Mouse (Mus musculus): ENCODE measurements around the gene Rbm5.
A peak's percentile ranks its signal among the peaks of the same experiment; 100 is the strongest.

The Rbm5 gene

DNA sequence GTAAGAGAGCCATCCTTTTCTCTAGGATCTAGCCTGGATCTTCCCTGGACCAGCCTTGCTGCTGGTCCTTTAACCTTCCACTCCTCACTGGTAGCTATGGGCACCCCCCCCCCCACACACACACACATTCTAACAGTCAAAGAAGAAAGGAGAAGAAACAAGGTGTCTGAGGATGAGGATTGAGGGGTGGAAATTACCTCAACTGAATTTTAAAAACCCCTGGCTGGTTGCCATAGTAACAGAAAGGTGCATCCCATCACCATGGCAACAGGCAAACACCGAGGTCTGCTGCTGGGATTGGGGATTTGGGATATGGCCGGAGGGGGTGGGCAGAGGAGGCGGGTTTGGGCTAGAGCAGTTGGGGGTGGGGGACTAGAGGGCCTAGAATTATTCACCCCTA lies 41.1 kb downstream of the Rbm5 start:
- DNase-seq (ENCODE audit: low spot score) = no peak

DNA sequence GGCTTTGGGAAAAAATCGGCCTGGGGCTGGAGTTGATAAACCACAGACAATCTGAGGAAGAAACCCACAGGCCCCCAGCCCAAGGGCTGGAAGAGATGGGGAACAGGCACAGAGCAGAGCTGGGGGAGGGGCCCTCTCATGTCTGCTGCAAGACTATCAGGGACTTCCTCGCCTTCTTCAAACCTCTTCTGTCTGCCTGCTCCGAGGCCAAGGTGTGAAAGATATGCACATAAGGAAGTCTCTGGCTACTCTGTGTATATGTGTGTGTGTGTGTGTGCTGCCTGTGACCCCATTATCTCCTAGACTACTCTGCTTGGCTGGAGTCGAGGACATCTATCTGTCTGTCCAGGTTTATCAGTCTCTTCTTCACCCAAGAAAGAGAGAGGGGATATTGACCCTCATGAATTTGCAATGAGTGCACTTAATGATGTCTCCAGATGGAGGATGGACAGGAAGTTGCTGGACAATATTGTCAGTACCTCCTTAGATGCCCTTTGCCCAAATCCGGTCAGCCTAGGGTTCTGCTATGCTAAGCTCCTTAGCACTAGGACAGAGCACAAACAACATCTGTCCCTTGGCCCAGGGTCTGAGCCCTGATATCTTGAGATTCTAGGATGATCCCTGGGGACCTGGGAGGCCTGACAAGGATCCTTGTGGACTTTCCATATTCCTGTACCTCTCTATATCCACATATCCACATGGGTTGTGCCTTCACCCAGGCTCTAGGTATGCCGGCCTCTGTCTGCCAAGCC lies 41.7 kb downstream of the Rbm5 start:
- DNase-seq (ENCODE audit: low spot score) = no peak

DNA sequence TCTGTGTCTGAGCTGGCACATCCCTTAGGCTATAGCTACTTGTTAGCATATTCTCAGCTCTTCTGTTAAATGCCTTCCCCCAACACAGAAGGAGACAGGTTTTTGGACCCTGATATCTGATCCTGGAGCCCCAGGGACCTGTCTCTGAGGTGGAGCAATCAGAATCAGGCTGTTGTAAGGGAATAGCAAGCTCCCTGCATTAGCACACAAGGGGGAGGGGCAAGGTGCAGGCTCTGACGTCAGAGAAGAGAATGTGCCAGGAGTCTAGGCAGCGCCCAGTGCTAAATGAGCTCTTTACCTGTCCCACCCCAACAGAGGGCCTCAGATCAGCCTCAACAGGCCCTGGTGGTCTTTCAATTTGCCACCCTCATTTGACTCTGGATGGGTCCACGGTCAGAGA lies 43.8 kb downstream of the Rbm5 start:
- no peak for DNase-seq (ENCODE audit: low spot score)

- no peak for DNase-seq (ENCODE audit: low spot score)
Measured at GRCm38 (mm10) chr9:107724796-107725195, 46.0 kb downstream of the Rbm5 start.

DNA sequence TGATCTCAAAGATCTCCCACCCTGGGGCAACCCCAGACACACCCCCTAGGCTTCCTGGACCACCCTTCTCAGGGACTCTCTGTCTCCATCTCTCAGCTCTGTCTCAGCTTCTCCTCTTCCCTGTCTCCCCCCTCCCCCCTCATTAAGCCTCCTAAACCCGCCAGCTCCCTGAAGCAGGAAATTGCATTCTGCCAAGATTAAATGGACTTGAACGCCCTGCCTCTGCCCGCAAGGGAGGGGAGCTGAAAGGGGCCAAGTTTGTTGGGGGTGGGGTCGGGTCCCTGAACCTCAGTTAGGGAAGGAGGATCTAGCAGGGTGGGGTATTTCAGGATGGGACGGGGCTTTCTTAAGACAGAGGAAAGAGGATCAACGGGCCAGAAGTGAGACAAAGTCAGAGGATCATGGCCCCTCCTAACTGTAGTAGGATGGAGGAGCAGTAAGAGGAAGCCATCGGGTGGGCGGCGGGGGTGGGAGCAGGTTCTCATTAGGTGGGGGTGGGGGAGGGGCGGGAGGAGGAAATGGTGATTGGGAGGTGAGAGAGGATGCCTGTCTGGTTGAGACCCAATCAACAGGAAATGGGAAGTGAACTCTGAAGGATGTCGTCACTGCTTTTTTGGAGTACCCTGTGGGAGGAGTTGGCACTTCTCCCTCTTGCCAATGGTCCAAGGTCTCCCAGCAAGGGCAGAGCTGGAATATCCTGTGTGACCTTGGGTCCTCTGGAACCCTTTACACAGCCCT lies 46.8 kb downstream of the Rbm5 start:
- peak; percentile 63 for DNase-seq (ENCODE audit: low spot score)

DNA sequence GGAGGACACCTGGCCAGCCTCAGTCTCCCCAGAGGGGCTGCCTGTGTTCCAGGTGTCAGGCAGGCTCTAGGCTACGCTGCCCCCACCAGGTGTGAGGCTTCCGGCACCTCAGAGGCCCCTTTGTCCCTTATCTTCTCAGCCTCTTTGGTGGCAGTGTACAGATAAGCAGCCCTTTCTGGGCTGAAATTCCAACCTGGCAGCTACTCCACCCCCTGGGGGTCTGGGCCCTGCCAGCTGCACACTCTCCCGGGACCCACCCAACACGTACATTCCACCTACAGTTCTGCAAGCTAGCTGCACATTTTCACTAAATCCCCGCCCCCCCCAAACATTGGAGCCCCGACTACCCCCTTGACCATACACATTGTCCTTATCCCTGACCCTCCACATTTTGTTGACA lies 47.5 kb downstream of the Rbm5 start:
- DNase-seq (ENCODE audit: low spot score) = no peak

GRCm38 (mm10) chr9:107718781-107719540 lies 51.8 kb downstream of the Rbm5 start:
- DNase-seq (ENCODE audit: low spot score) = no peak

DNA sequence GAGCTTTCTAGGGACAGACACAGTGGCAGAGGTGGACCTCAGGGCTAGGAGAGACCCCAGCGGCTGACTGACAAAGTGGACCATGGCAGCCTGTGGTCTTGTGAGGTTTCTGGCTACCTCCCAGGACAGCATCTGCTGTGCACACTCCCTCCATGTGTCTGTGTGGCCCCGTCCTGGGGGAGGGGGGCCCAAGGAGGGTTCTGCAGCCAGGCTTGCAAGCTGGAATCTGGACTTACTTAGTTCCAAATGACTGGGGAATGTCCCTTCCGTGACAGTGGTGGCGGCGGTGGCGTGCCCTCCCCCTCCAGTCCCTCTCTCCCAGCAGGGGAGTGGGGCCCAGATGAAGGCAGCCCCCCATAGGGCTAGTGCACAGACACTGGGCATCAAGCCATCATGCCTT lies 53.8 kb downstream of the Rbm5 start:
- DNase-seq (ENCODE audit: low spot score) = peak; percentile 52

- no peak for DNase-seq (ENCODE audit: low spot score)
Measured at GRCm38 (mm10) chr9:107715632-107716031, 55.2 kb downstream of the Rbm5 start.

DNA sequence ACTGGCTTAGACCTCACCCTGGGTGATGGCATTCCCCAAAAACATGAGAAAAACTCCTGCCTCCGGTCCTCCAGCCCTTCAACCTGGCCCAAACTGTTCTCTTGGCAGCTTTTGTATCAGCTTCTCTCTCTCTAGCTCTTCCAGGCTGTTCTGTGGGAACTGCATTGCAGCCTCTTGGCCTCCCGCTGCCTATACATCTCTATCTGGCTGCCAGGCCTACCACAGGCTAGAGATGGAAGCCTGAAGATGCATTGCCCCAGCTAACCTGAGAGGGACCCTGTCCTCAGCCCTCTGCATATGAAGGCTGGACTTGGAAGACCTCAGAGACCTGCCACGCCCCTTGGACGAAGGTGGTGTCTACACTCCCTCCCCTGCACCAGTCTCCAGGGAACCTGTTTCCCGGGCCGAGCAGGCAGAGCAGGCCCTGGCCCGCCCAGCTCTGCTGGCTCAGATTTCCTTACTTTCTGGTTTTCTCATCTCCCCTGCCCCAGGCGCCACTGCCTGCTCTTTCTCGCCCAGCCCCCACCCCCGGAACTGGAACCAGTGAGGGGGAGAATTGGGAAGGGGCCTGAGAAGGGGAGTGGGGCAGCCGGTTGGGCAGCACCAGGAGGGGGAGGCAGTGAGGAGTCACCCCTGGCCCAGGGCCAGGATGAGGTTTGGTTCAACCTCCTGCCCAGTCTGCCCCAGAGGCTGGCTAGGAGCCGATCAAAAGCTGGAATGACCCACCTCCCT lies 56.4 kb downstream of the Rbm5 start:
- peak; percentile 82 for DNase-seq (ENCODE audit: low spot score)

DNA sequence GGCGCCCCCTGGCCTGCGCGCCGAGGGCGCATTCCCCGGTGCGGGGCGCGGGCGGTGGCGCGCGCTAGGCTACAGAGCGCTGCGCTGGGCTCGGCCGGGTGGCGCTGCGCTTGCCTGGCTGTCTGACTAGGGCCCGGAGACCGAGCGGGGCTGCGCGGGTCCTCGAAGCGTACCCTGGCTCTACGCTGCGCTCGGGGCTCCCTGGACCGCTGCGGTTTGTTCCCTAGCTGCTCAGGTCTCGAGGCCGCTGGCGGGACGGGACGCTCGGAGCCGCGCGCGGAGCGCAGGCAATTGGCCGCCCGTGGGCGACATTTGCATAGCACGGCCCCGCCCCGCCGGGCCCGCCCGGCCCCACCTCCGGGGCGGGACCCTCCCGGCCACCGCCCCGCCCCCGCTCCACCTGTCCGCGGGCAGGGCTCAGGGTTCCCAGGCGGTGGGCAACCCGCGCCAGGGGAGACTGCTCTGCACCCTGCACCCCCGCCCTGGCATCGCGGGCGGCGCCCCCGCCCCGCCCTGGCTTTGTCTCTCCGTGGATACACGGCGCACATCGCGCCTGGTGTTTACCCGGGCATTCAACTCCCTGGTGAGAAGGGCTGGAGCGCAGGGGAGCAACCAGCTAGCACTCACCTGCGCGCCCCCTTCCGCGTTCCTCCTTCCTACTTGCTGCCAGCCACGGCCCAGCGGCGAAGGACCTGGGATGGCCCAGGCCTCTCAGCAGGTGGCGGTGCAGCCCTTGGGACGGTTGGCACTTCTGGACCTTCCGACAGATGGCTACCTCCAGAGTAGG lies 60.9 kb downstream of the Rbm5 start, which contains the start of gene Sema3f:
Gene Sema3f (minus strand): TSS at position 779 of the 787 bp plus-strand sequence.
- peak; percentile 86 for DNase-seq (ENCODE audit: low spot score)

DNA sequence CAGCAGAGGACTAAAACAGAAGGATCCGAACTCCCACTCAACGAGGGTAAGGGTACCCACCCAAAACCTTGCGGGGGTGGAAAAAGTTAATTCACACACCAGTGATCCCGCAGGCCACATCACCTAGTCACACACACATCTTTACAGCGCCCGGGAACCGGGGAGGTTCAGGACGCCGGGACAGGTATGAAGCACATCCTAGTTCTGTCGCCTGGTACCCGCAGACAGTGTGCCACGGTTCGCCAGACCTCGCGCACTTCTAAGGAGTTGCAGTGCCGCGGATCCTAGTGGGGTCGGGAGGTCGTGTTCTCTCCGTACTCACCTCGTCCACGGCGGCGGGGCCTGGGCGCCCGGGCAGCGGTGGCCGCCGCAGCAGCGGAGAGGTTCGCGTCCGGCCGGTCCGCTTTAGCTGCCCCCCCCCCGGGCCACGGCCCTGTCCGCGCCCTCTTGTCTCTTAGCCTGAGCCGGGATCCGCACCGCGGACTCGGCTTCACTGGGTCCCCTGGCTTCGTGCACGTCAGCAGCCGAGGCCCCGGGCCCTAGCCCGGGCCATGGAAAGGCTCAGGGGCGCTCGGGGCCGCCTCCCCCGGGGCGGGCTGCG lies 61.6 kb downstream of the Rbm5 start:
- DNase-seq (ENCODE audit: low spot score) = peak; percentile 53

- no peak for DNase-seq (ENCODE audit: low spot score)
Measured at GRCm38 (mm10) chr9:107708439-107709095, 62.2 kb downstream of the Rbm5 start.

DNA sequence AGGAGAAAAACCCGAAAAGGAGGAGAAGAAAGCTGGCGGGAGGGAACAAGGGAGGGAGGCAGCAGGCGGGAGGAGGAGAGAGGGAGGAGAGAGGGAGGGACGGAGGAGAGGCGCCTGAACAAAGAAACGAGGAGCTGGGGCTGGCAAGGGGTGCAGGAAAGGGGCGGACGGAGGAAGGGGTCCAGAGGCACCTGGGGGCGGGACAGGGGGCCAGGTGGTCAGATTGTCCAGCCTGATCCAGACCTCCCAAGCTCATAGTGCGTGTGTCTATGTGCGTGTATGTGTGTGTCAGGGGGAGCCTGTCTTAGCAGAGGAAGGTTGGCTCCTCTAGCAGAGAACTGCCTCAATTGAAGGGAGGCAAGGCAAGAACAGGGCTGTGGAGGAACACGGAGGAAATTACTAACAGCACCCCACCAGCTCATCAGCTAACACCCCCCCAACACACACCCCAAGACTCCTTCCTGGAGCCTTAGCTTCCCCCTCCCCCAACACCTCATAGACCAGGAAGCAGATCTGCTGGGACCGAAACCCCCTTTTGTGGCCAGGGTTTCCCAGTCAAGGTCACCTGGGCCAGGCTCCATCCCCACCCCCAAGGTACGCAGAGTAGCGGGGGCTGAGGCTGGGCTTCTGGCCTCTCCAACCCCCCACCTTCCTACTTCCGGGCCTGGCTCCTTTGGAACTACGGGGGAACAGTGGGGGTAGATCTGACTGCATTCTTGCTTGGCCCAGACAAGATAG lies 62.9 kb downstream of the Rbm5 start:
- DNase-seq (ENCODE audit: low spot score) = peak; percentile 44

- peak; percentile 71 for DNase-seq (ENCODE audit: low spot score)
Measured at GRCm38 (mm10) chr9:107706781-107707211, 64.0 kb downstream of the Rbm5 start.

DNA sequence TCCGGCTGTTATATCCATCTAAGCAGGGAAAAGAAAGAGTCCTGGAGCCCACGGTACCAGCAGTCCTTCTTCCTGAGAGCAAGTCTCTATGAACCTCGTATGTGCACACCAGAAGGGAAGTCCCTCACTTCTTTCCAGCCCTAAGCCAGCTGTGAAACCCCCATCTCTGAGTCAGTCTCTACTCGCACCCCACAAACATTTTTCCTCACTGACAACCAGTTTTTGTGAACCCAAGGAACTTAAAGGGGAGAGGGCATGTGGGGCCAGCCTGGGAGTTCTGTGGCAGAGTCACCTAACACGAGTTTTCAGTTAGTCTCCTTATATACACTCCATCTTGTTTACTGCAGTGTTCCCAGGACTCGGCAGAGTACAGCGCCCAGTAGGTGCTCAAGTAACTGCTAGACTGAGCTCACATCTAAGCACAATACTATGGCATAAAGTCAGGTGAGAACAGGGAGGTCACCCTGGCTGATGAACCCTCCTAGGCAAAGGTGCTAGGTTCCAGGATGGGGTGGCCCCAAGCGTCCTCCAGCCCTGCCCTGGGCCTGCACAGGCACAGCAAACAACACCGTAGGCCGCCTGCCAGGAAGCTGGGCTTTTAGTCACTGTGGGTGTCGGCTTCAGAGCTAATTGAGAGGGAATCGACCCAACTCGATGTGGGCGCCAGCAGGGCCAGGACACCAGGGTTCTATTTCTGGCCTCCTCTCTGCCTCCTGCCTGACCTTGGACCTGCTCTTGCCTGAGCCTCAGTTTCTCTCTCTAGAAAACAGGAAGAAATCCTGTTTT lies 67.3 kb downstream of the Rbm5 start:
- DNase-seq (ENCODE audit: low spot score) = no peak

- DNase-seq (ENCODE audit: low spot score) = no peak
Measured at GRCm38 (mm10) chr9:107702606-107703185, 68.1 kb downstream of the Rbm5 start.

GRCm38 (mm10) chr9:107701594-107701993 lies 69.2 kb downstream of the Rbm5 start:
- no peak for DNase-seq (ENCODE audit: low spot score)
